Comparison of ENCODE assay signal across 11 mouse cellular contexts in the genomic region with DNA sequence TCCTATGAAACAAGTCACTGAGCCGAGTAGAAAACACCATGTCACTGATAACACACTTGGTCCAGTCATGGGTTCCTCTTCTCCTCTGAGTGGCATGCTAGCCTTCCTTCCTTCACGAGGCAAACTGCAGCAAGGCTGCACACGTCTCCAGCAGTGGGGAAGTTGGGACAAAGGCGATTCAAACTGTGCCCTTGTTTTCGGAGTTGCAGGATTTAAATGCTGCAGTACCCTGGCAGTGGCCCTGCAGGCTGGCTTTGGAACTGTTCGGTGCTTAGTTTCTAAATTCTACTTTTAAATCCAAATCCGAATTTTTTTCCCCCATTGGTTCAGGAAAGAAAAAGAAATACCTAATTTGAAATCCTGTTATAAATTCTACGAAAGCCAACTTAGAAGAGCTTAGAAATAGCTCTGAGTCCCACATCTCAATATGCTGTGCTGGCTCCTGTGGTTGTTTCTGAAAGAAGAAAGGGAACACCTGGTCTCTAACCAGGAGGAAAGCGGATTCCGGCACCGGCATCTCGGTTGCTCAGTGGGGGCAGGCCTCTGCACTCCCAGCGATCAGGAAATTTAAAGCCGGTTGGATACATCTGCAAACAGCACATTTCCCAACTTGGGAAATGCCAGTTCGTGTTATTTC. TPM values are rescaled to one million over a fixed set of nuclear protein-coding genes. Genes with fewer than 3 reads are reported as not detected.
DNase-seq lines count a peak whose midpoint lies in the region; ATAC-seq lines count a peak whose summit lies in the region.
"Had no signal": no experiment of that assay in that cellular context is flagged by ENCODE, and none has a peak within 500 bp of the region (broad histone marks: within the 10 kb centered on the region; RNA-seq: fewer than 3 reads in every experiment).

No protein-coding gene starts in this region.

- WGBS in forebrain, embryonic 11.5 days: 2% methylated on average over 15 of the region's 15 CpGs
- 3% methylated on average over 15 of the region's 15 CpGs for WGBS in midbrain, embryonic 10.5 days

- H3K27ac ChIP-seq in forebrain, embryonic 11.5 days (ENCODE audit: low read depth, low read length): peak overlapping the region; percentile 78
- peak overlapping the region; percentile 100 for H3K27ac ChIP-seq in midbrain, embryonic 10.5 days (replicated peaks)

- intact Hi-C loops in left cerebral cortex, postnatal 36 days (cut with DNase I): no loop called here

- peak overlapping the region; percentile 29; the same call in 1 of the 2 replicates for H3K4me2 ChIP-seq in forebrain, embryonic 11.5 days (ENCODE audit: low read depth, low read length, severe bottlenecking)

- DNase-seq in retina, embryonic 14.5 days (ENCODE audit: low spot score): peak; percentile 43
- no peak for DNase-seq in retina, postnatal 1 day
- peak; percentile 57 for DNase-seq in forebrain, embryonic 11.5 days (ENCODE audit: low spot score)
- DNase-seq in midbrain, embryonic 10.5 days (ENCODE audit: low spot score): peak; percentile 57
- no peak for DNase-seq in ovary, postnatal 10 days (ENCODE audit: low spot score)
- DNase-seq in thymus, postnatal 0 days (ENCODE audit: low spot score): no peak
- DNase-seq in left cerebral cortex, postnatal 36 days (ENCODE audit: low spot score in 2 of 2): no peak
- DNase-seq: kidney, adult 11 months had no signal

- H3K9ac ChIP-seq in forebrain, embryonic 11.5 days (ENCODE audit: low read length): peak overlapping the region; percentile 48

- H3K4me1 ChIP-seq in forebrain, embryonic 11.5 days (replicated peaks; ENCODE audit: control insufficient read depth, insufficient read depth, low read length): peaks cover 31% of the 10 kb centered on the region
- peaks cover 81% of the 10 kb centered on the region for H3K4me1 ChIP-seq in midbrain, embryonic 10.5 days

- H3K36me3 ChIP-seq in forebrain, embryonic 11.5 days (ENCODE audit: control insufficient read depth, insufficient read depth, low read length): no peaks in the 10 kb centered on the region
- peaks cover 35% of the 10 kb centered on the region for H3K36me3 ChIP-seq in midbrain, embryonic 10.5 days

- ATAC-seq in forebrain, embryonic 11.5 days (replicated peaks; ENCODE audit: low FRiP score): peak; percentile 43; the same call in 1 of the 2 replicates
- ATAC-seq: CD4-positive, CD25-positive, alpha-beta regulatory T cell, adult 4 months had no signal

- H3K27me3 ChIP-seq in forebrain, embryonic 11.5 days (ENCODE audit: control insufficient read depth, insufficient read depth, low read length): no peaks in the 10 kb centered on the region
- H3K27me3 ChIP-seq in midbrain, embryonic 10.5 days (ENCODE audit: low read depth, poor library complexity, severe bottlenecking): peaks cover 40% of the 10 kb centered on the region

- no peak overlapping the region for H3K4me3 ChIP-seq in forebrain, embryonic 11.5 days (ENCODE audit: low read depth, low read length)
- H3K4me3 ChIP-seq in midbrain, embryonic 10.5 days: peak overlapping the region; percentile 32

- no peaks in the 10 kb centered on the region for H3K9me3 ChIP-seq in forebrain, embryonic 11.5 days (ENCODE audit: control insufficient read depth, low read length)
- H3K9me3 ChIP-seq in midbrain, embryonic 10.5 days (replicated peaks): no peaks in the 10 kb centered on the region

RNA-seq across cellular contexts. Expression of a gene that starts 20.9 kb away (rescaled TPM):
- 57.7 and 67.3 TPM in 2 replicates for polyA plus RNA-seq in forebrain, embryonic 11.5 days (2014; fragmentation: Nextera tagmentation; extraction: Ambion mirVana)
- 28.8 and 31.9 TPM in 2 replicates for polyA plus RNA-seq in midbrain, embryonic 10.5 days (2016; fragmentation: Nextera tagmentation; extraction: Ambion mirVana)
- 0.23 TPM in 1 of 2 replicates, not detected in the other for polyA plus RNA-seq in thymus, postnatal 0 days (2015; fragmentation: Nextera tagmentation; extraction: Ambion mirVana)
- total RNA-seq in left cerebral cortex, postnatal 36 days (2021): 10 to 100 TPM; 39.9 to 44.4 TPM
- total RNA-seq: gastrocnemius, adult 18-20 months had no signal
- polyA plus RNA-seq: CD4-positive, CD25-positive, alpha-beta regulatory T cell, adult 4 months; liver, embryonic 16.5 days had no signal

Comparison
In these comparisons a context has a peak if more than half of its experiments do, and no peak if none do; other contexts are left out.
1. DNase-seq: peak in retina, embryonic 14.5 days (single experiment), forebrain, embryonic 11.5 days (single experiment) and midbrain, embryonic 10.5 days (single experiment); none in retina, postnatal 1 day (single experiment), ovary, postnatal 10 days (single experiment), thymus, postnatal 0 days (single experiment) and left cerebral cortex, postnatal 36 days (0 of 2).
2. RNA of a gene that starts 20.9 kb away (polyA plus RNA-seq): 57.7 to 67.3 TPM in forebrain, embryonic 11.5 days and 28.8 to 31.9 TPM in midbrain, embryonic 10.5 days; 0.23 TPM in thymus, postnatal 0 days; every median in the first group is over 10 times any median in the second.